In the genomic region with DNA sequence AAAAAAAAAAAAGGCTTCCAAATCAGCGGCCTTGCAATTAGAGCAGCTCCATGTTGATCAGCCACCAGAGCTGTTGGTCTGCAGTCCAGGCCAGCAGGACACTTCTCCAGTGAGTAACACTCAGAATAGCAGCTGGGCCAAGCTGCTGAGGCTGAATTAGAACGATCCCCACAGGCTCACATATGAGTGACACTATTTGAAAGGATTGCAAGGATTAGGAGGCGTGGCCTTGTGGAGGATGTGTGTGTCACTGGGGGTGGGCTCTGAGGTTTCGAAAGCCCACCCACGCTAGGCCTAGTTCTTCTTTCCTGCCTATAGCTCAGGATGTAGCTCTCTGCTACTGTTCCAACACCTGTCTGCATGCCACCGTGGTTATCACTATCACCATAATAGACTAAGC, we compare ENCODE assay signal across 22 mouse cellular contexts. TPM values are rescaled to one million over a fixed set of nuclear protein-coding genes. Genes with fewer than 3 reads are reported as not detected.
DNase-seq lines count a peak whose midpoint lies in the region; ATAC-seq lines count a peak whose summit lies in the region.
"Had no signal": no experiment of that assay in that cellular context is flagged by ENCODE, and none has a peak within 500 bp of the region (broad histone marks: within the 10 kb centered on the region; RNA-seq: fewer than 3 reads in every experiment).

No protein-coding gene starts in this region.

- H3K4me3 ChIP-seq in forebrain, embryonic 11.5 days (ENCODE audit: low read depth, low read length), result no peak overlapping the region
- no peak overlapping the region for H3K4me3 ChIP-seq in forebrain, embryonic 15.5 days
- no peak overlapping the region for H3K4me3 ChIP-seq in heart, embryonic 12.5 days

- H3K27ac ChIP-seq in forebrain, embryonic 11.5 days (ENCODE audit: low read depth, low read length), result no peak overlapping the region
- H3K27ac ChIP-seq in forebrain, embryonic 15.5 days (replicated peaks), result no peak overlapping the region
- no peak overlapping the region for H3K27ac ChIP-seq in heart, embryonic 12.5 days (ENCODE audit: poor library complexity, severe bottlenecking)

- H3K27me3 ChIP-seq in forebrain, embryonic 11.5 days (ENCODE audit: control insufficient read depth, insufficient read depth, low read length), result no peaks in the 10 kb centered on the region
- no peaks in the 10 kb centered on the region for H3K27me3 ChIP-seq in forebrain, embryonic 15.5 days
- H3K27me3 ChIP-seq in heart, embryonic 12.5 days (replicated peaks), result no peaks in the 10 kb centered on the region
- H3K27me3 ChIP-seq: CH12.LX, Patski had no signal

- H3K4me2 ChIP-seq in forebrain, embryonic 11.5 days (ENCODE audit: low read depth, low read length, severe bottlenecking), result no peak overlapping the region
- H3K4me2 ChIP-seq in forebrain, embryonic 15.5 days (replicated peaks), result no peak overlapping the region
- no peak overlapping the region for H3K4me2 ChIP-seq in heart, embryonic 12.5 days

- H3K4me1 ChIP-seq in forebrain, embryonic 11.5 days (replicated peaks; ENCODE audit: control insufficient read depth, insufficient read depth, low read length), result no peaks in the 10 kb centered on the region
- peaks cover 4% of the 10 kb centered on the region for H3K4me1 ChIP-seq in forebrain, embryonic 15.5 days
- peaks cover 18% of the 10 kb centered on the region for H3K4me1 ChIP-seq in heart, embryonic 12.5 days (replicated peaks)

- 90% methylated on average over 6 of the region's 6 CpGs for WGBS in forebrain, embryonic 11.5 days
- 94% methylated on average over 6 of the region's 6 CpGs for WGBS in forebrain, embryonic 15.5 days
- 93% methylated on average over 6 of the region's 6 CpGs for whole genome bisulfite sequencing in heart, embryonic 12.5 days

- peak; percentile 26 for DNase-seq in forebrain, embryonic 11.5 days (ENCODE audit: low spot score)
- peak; percentile 91 for DNase-seq in heart, adult 11 months
- peak; percentile 24 for DNase-seq in thymus, postnatal 0 days (ENCODE audit: low spot score)
- no peak for DNase-seq in thymus, postnatal 10 days (ENCODE audit: low spot score in 2 of 2)
- DNase-seq in left cerebral cortex, postnatal 25 days (ENCODE audit: low spot score in 2 of 2), result no peak
- DNase-seq: adrenal gland, adult 2 months; adrenal gland, adult 8-10 months; adrenal gland, postnatal 10 days; adrenal gland, postnatal 14 days; adrenal gland, postnatal 25 days; adrenal gland, postnatal 36 days; B cell, adult 2 months; cerebellum, adult 11 months; cerebellum, adult 11-12 months had no signal

- no peak for ATAC-seq in forebrain, embryonic 11.5 days (replicated peaks; ENCODE audit: low FRiP score)
- ATAC-seq in forebrain, embryonic 15.5 days (replicated peaks), result no peak
- ATAC-seq in heart, embryonic 12.5 days (ENCODE audit: insufficient number of reproducible peaks, low FRiP score), result no peak
- peak; percentile 20; the same call in 1 of the 2 replicates for ATAC-seq in granulocyte monocyte progenitor cell, adult 5-6 weeks (replicated peaks; ENCODE audit: poor library complexity, severe bottlenecking)
- ATAC-seq: activated CD4-positive, CD25-positive, alpha-beta regulatory T cell, adult 4 months; CD4-positive, CD25-positive, alpha-beta regulatory T cell, adult 4 months; Patski had no signal

- no peaks in the 10 kb centered on the region for H3K9me3 ChIP-seq in forebrain, embryonic 11.5 days (ENCODE audit: control insufficient read depth, low read length)
- no peaks in the 10 kb centered on the region for H3K9me3 ChIP-seq in forebrain, embryonic 15.5 days
- 0 out of 2 replicates have a peak, but pooled peaks cover 4% of the 10 kb centered on the region for H3K9me3 ChIP-seq in heart, embryonic 12.5 days (replicated peaks)
- H3K9me3 ChIP-seq: G1E had no signal

- intact Hi-C loops in left cerebral cortex, postnatal 25 days (cut with DNase I), result no loop called here

- H3K9ac ChIP-seq in forebrain, embryonic 11.5 days (ENCODE audit: low read length), result no peak overlapping the region
- no peak overlapping the region for H3K9ac ChIP-seq in forebrain, embryonic 15.5 days (replicated peaks)
- no peak overlapping the region for H3K9ac ChIP-seq in heart, embryonic 12.5 days

- no peaks in the 10 kb centered on the region for H3K36me3 ChIP-seq in forebrain, embryonic 11.5 days (ENCODE audit: control insufficient read depth, insufficient read depth, low read length)
- H3K36me3 ChIP-seq in forebrain, embryonic 15.5 days, result no peaks in the 10 kb centered on the region
- peaks cover 14% of the 10 kb centered on the region for H3K36me3 ChIP-seq in heart, embryonic 12.5 days

RNA-seq across cellular contexts. Expression of a gene that starts 46.2 kb away (rescaled TPM):
- 73.3 and 87.6 TPM in 2 replicates for polyA plus RNA-seq in forebrain, embryonic 11.5 days (2014; fragmentation: Nextera tagmentation; extraction: Ambion mirVana)
- 107 and 113 TPM in 2 replicates for polyA plus RNA-seq in forebrain, embryonic 15.5 days (2015; fragmentation: Nextera tagmentation; extraction: Ambion mirVana)
- 72.3 and 72.4 TPM in 2 replicates for polyA plus RNA-seq in heart, embryonic 12.5 days (2016; fragmentation: Nextera tagmentation; extraction: Ambion mirVana)
- 79.4 and 88.5 TPM in 2 replicates for polyA plus RNA-seq in thymus, postnatal 0 days (2015; fragmentation: Nextera tagmentation; extraction: Ambion mirVana)
- 96.7 and 119 TPM in 2 replicates for total RNA-seq in granulocyte monocyte progenitor cell, adult 5-6 weeks (2014; fragmentation: Nextera tagmentation)
- 78.5 and 90.6 TPM in 2 replicates for total RNA-seq in granulocyte monocyte progenitor cell, adult 5-6 weeks (2017)
- total RNA-seq in left cerebral cortex, postnatal 25 days (2021), result 10 to 100 TPM; 82.4 to 89.3 TPM

Comparison
In these comparisons a context has a peak if more than half of its experiments do, and no peak if none do; other contexts are left out.
1. DNase-seq: peak in forebrain, embryonic 11.5 days (single experiment), heart, adult 11 months (single experiment) and thymus, postnatal 0 days (single experiment); none in thymus, postnatal 10 days (0 of 2) and left cerebral cortex, postnatal 25 days (0 of 2).